Mouse (Mus musculus) MEL (cell line): Measurements from ENCODE around the gene Clec4a2. TPM values are rescaled to one million over a fixed set of nuclear protein-coding genes. Genes with fewer than 3 reads are reported as not detected.

Experiments used
- DNase-seq: peaks from one replicate; pipeline ENCODE4 v3.0.0; 2011; ENCODE audit warnings: low read depth, low spot score
- H3K27ac ChIP-seq: 2 replicates; pipeline ENCODE4 v1.5.1; 2012; ENCODE audit warnings: low read depth, mild to moderate bottlenecking, control low read depth, low read length, moderate library complexity; ENCODE audit not compliant: control insufficient read depth
- H3K27me3 ChIP-seq, 2 experiments: fragments of 150-350 bp in 1 of 2; sonication (generic) in 1 of 2; 2 replicates each; pipeline ENCODE4 v1.6.1; 2012; ENCODE audit warnings: low read length in 2 of 2, mild to moderate bottlenecking in 2 of 2, improper control_type of control experiment in 1 of 2, moderate library complexity in 1 of 2; ENCODE audit not compliant: insufficient read depth in 2 of 2, control insufficient read depth in 1 of 2
- H3K36me3 ChIP-seq, 2 experiments: 2 replicates each; pipeline ENCODE4 v1.6.1; 2012 to 2014; ENCODE audit warnings: low read length in 2 of 2, improper control_type of control experiment in 1 of 2, inconsistent platforms in 1 of 2, mild to moderate bottlenecking in 1 of 2; ENCODE audit not compliant: insufficient read depth in 2 of 2, control insufficient read depth in 1 of 2
- H3K4me1 ChIP-seq, 2 experiments: fragments of 150-350 bp in 1 of 2; sonication (generic) in 1 of 2; 2 replicates each; pipeline ENCODE4 v1.6.1; 2012; ENCODE audit warnings: low read length in 2 of 2, improper control_type of control experiment in 1 of 2, mild to moderate bottlenecking in 1 of 2; ENCODE audit not compliant: insufficient read depth in 2 of 2, control insufficient read depth in 1 of 2
- H3K4me3 ChIP-seq, 2 experiments: fragments of 150-350 bp in 1 of 2; sonication (generic) in 1 of 2; 2 replicates each; pipeline ENCODE4 v1.5.1; 2012; ENCODE audit warnings: low read depth in 2 of 2, low read length in 2 of 2, mild to moderate bottlenecking in 2 of 2, moderate library complexity in 2 of 2, control low read depth in 1 of 2, improper control_type of control experiment in 1 of 2; ENCODE audit not compliant: control insufficient read depth in 1 of 2, insufficient read depth in 1 of 2
- H3K79me2 ChIP-seq: 2 replicates; pipeline ENCODE4 v1.6.1; 2012; ENCODE audit warnings: mild to moderate bottlenecking, low read length, moderate library complexity; ENCODE audit not compliant: control insufficient read depth, poor library complexity, insufficient read depth
- H3K9ac ChIP-seq: 2 replicates; pipeline ENCODE4 v1.6.1; 2012; ENCODE audit warnings: low read depth, mild to moderate bottlenecking, control low read depth, low read length, moderate library complexity; ENCODE audit not compliant: control insufficient read depth, poor library complexity, severe bottlenecking
- H3K9me3 ChIP-seq: fragments of 150-350 bp; sonication (generic); replicated peaks from 2 replicates; pipeline ENCODE4 v1.6.1; 2012; ENCODE audit warnings: mild to moderate bottlenecking, low read length, improper control_type of control experiment, moderate library complexity; ENCODE audit not compliant: insufficient read depth
- BHLHE40 ChIP-seq: IDR thresholded peaks from 2 replicates; pipeline ENCODE4 v1.6.1; 2012; ENCODE audit warnings: low read depth, mild to moderate bottlenecking, inconsistent platforms, low read length, improper control_type of control experiment, borderline replicate concordance
- CHD2 ChIP-seq: IDR thresholded peaks from 2 replicates; pipeline ENCODE4 v1.6.1; 2011; ENCODE audit warnings: low read length, improper control_type of control experiment
- CTCF ChIP-seq, 3 experiments: IDR thresholded peaks in 2 of 3; conservative IDR thresholded peaks in 1 of 3; 2 replicates each; pipeline ENCODE4 v1.5.1; 2011 to 2012; ENCODE audit warnings: low read length in 3 of 3, low read depth in 2 of 3, mild to moderate bottlenecking in 2 of 3, improper control_type of control experiment in 1 of 3, inconsistent platforms in 1 of 3, mixed read lengths in 1 of 3, moderate library complexity in 1 of 3; ENCODE audit not compliant: control insufficient read depth in 1 of 3, insufficient read depth in 1 of 3, poor library complexity in 1 of 3, severe bottlenecking in 1 of 3
- EP300 ChIP-seq, 2 experiments: IDR thresholded peaks; 2 replicates each; pipeline ENCODE4 v1.6.1; 2011; ENCODE audit warnings: improper control_type of control experiment in 2 of 2, low read length in 2 of 2, low read depth in 1 of 2, mild to moderate bottlenecking in 1 of 2
- ETS1 ChIP-seq: IDR thresholded peaks from 2 replicates; pipeline ENCODE4 v1.6.1; 2012; ENCODE audit warnings: low read depth, mild to moderate bottlenecking, inconsistent platforms, low read length, improper control_type of control experiment, moderate library complexity
- GABPA ChIP-seq: IDR thresholded peaks from 2 replicates; pipeline ENCODE4 v1.6.1; 2012; ENCODE audit warnings: low read depth, mild to moderate bottlenecking, inconsistent platforms, low read length, improper control_type of control experiment, moderate library complexity
- GATA1 ChIP-seq: IDR thresholded peaks from 2 replicates; pipeline ENCODE4 v1.6.1; 2011; ENCODE audit warnings: low read depth, low read length, improper control_type of control experiment
- HCFC1 ChIP-seq: IDR thresholded peaks from 2 replicates; pipeline ENCODE4 v1.6.1; 2012; ENCODE audit warnings: low read depth, mild to moderate bottlenecking, inconsistent platforms, low read length, improper control_type of control experiment, moderate library complexity
- JUND ChIP-seq: IDR thresholded peaks from 2 replicates; pipeline ENCODE4 v1.6.1; 2011; ENCODE audit warnings: low read depth, mild to moderate bottlenecking, improper control_type of control experiment, low read length
- KAT2A ChIP-seq: conservative IDR thresholded peaks from 2 replicates; pipeline ENCODE4 v1.6.1; 2012; ENCODE audit warnings: low read depth, low read length, improper control_type of control experiment, inconsistent platforms
- MAFK ChIP-seq: IDR thresholded peaks from 2 replicates; pipeline ENCODE4 v1.6.1; 2011; ENCODE audit warnings: low read depth, mild to moderate bottlenecking, low read length, improper control_type of control experiment, borderline replicate concordance
- MAX ChIP-seq: IDR thresholded peaks from 2 replicates; pipeline ENCODE4 v1.6.1; 2011; ENCODE audit warnings: low read length, improper control_type of control experiment
- MAZ ChIP-seq: IDR thresholded peaks from 2 replicates; pipeline ENCODE4 v1.6.1; 2012; ENCODE audit warnings: low read depth, mild to moderate bottlenecking, inconsistent platforms, low read length, improper control_type of control experiment
- MEF2A ChIP-seq: IDR thresholded peaks from 2 replicates; pipeline ENCODE4 v1.6.1; 2014; ENCODE audit warnings: low read depth, mild to moderate bottlenecking, inconsistent platforms, low read length, improper control_type of control experiment; ENCODE audit not compliant: poor library complexity, insufficient replicate concordance, severe bottlenecking; ENCODE audit errors: extremely low read depth
- MYB ChIP-seq: IDR thresholded peaks from 2 replicates; pipeline ENCODE4 v1.6.1; 2011; ENCODE audit warnings: mild to moderate bottlenecking, low read depth, low read length, improper control_type of control experiment
- POLR2A ChIP-seq, 2 experiments: IDR thresholded peaks; 2 replicates each; pipeline ENCODE4 v1.6.1; 2011 to 2012; ENCODE audit warnings: low read length in 2 of 2, mild to moderate bottlenecking in 2 of 2, control low read depth in 1 of 2, improper control_type of control experiment in 1 of 2, low read depth in 1 of 2, moderate library complexity in 1 of 2; ENCODE audit not compliant: control insufficient read depth in 1 of 2, insufficient read depth in 1 of 2, poor library complexity in 1 of 2
- POLR2AphosphoS2 ChIP-seq: IDR thresholded peaks from 2 replicates; pipeline ENCODE4 v1.6.1; 2011; ENCODE audit warnings: low read length, improper control_type of control experiment
- POLR2AphosphoS5 ChIP-seq: IDR thresholded peaks from 2 replicates; pipeline ENCODE4 v1.6.1; 2012; ENCODE audit warnings: low read depth, borderline replicate concordance, mild to moderate bottlenecking, inconsistent platforms, low read length, moderate library complexity, mixed read lengths
- RAD21 ChIP-seq: IDR thresholded peaks from 2 replicates; pipeline ENCODE4 v1.6.1; 2011; ENCODE audit warnings: mild to moderate bottlenecking, low read depth, low read length, improper control_type of control experiment
- RCOR1 ChIP-seq: IDR thresholded peaks from 2 replicates; pipeline ENCODE4 v1.6.1; 2012; ENCODE audit warnings: low read depth, mild to moderate bottlenecking, inconsistent platforms, low read length, improper control_type of control experiment
- SIN3A ChIP-seq: IDR thresholded peaks from 2 replicates; pipeline ENCODE4 v1.6.1; 2012; ENCODE audit warnings: low read length, improper control_type of control experiment, inconsistent platforms
- TBP ChIP-seq: IDR thresholded peaks from 2 replicates; pipeline ENCODE4 v1.8.0; 2011; ENCODE audit warnings: low read depth, low read length, improper control_type of control experiment
- TCF12 ChIP-seq: IDR thresholded peaks from 2 replicates; pipeline ENCODE4 v1.6.1; 2014; ENCODE audit warnings: low read depth, mild to moderate bottlenecking, inconsistent platforms, low read length, improper control_type of control experiment, moderate library complexity
- UBTF ChIP-seq: IDR thresholded peaks from 2 replicates; pipeline ENCODE4 v1.6.1; 2012; ENCODE audit warnings: low read depth, mild to moderate bottlenecking, inconsistent platforms, low read length, improper control_type of control experiment, moderate library complexity, borderline replicate concordance; ENCODE audit not compliant: insufficient read depth
- ZC3H11A ChIP-seq: IDR thresholded peaks from 2 replicates; pipeline ENCODE4 v1.6.1; 2012; ENCODE audit warnings: low read depth, mild to moderate bottlenecking, inconsistent platforms, low read length, improper control_type of control experiment
- ZKSCAN1 ChIP-seq: IDR thresholded peaks from 2 replicates; pipeline ENCODE4 v1.6.1; 2012; ENCODE audit warnings: low read depth, mild to moderate bottlenecking, inconsistent platforms, low read length, improper control_type of control experiment, moderate library complexity
- ZMIZ1 ChIP-seq: IDR thresholded peaks from 2 replicates; pipeline ENCODE4 v1.6.1; 2012; ENCODE audit warnings: low read depth, mild to moderate bottlenecking, inconsistent platforms, low read length, improper control_type of control experiment, moderate library complexity
- polyA plus RNA-seq, 2 experiments: library from polyadenylated mRNA; stranded (reverse) in 1 of 2; unstranded in 1 of 2; fragments of >175 nt in 1 of 2; fragments of >200 nt in 1 of 2; gene quantifications; 2 replicates each; pipeline versions ENCODE4 v1.2.1 to v1.2.4; 2012; ENCODE audit warnings: low replicate concordance in 2 of 2, low read depth in 1 of 2; ENCODE audit not compliant: insufficient read length in 2 of 2, insufficient read depth in 1 of 2, missing spikeins in 1 of 2
- total RNA-seq: library from RNA; depleted of rRNA; stranded (reverse); fragments of 300-350 nt; gene quantifications from 2 replicates; pipeline ENCODE4 v1.2.3, GENCODE M21; 2012

Clec4a2 gene
- total and polyA plus RNA-seq, 3 experiments: not detected

DNA sequence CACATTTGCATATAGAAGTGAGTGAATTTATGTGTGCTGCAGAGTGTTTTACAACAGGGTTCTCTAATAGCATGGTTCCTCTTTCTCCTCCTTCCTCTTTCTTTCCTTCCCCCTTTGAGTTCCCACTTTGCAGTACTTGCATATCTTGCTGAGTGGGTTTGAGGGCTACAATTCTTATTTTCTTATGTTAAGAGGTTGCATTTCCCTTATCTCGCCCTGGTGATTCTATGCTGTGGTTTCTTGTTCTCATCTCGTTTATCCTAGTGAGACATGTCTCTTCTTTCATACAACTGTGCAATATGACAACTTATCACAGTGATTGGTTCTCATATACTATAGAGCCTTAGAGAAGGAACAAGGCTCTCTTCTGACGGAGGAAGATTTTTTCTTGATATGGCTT lies 17.0 kb downstream of the Clec4a2 start:
- peak; percentile 52; the same call in 1 of the 2 replicates for TF ChIP-seq ETS1
- no peak for TF ChIP-seq MEF2A
- TF ChIP-seq SIN3A: no peak
- peak; percentile 75; the same call in 1 of the 2 replicates for TF ChIP-seq RCOR1
- peak; percentile 86 for TF ChIP-seq GATA1
- peak; percentile 97 for TF ChIP-seq UBTF
- TF ChIP-seq EP300 (IDR thresholded peaks at IDR 0.05; ENCODE audit: low read depth in 1 of 2, low read length in 2 of 2): peak; percentile 65 to 71
- no peak for TF ChIP-seq CTCF (IDR thresholded peaks at IDR 0.05 in 2 of 3, conservative IDR thresholded peaks at IDR 0.05 in 1 of 3; ENCODE audit: control insufficient read depth in 1 of 3, insufficient read depth in 1 of 3, low read depth in 2 of 3, low read length in 3 of 3, poor library complexity in 1 of 3, severe bottlenecking in 1 of 3)
- TF ChIP-seq TBP: peak; percentile 98
- no peak for TF ChIP-seq ZMIZ1
- no peak for TF ChIP-seq BHLHE40
- TF ChIP-seq TCF12: peak; percentile 32; the same call in 1 of the 2 replicates
- TF ChIP-seq KAT2A: no peak
- 0 out of 2 replicates have a peak, but pooled peaks have one; percentile 32 for TF ChIP-seq MAX
- TF ChIP-seq POLR2AphosphoS5: no peak
- TF ChIP-seq POLR2AphosphoS2: no peak
- TF ChIP-seq MYB: no peak
- Histone ChIP-seq H3K9ac (no peak overlapping the region), H3K4me3 (no peak overlapping the region), H3K79me2 (no peaks in the 10 kb centered on the region), H3K9me3 (no peaks in the 10 kb centered on the region), H3K27me3 (peaks cover 0 to 2% of the 10 kb centered on the region in 2 experiments; a peak in 2 of 4 replicates), H3K36me3 (peaks cover 0 to 3% of the 10 kb centered on the region in 2 experiments; a peak in 1 of 4 replicates), H3K27ac (no peak overlapping the region), H3K4me1 (0 out of 4 replicates have a peak, but pooled peaks cover 0 to 2% of the 10 kb centered on the region in 2 experiments)
- peak; percentile 82 for DNase-seq

DNA sequence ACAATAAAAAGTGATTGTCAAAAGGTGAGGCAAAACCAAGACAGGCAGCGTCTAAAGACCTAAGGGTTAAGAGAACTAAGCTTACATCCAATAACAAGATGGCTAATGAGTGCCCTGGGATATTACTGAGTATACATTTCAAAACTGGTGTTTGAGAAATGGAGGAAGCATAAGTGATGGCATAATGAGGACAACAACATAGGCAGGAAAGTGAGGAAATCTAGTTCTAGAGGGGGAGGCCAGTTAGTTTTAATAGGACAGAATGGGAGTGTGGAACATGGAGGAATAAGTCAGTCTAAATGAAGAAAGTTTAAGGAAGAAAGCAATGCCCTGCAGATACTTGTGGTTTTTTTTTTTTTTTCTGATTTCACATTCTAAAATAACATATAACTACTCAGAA lies 20.9 kb downstream of the Clec4a2 start:
- Histone ChIP-seq H3K9ac (no peak overlapping the region), H3K27ac (no peak overlapping the region), H3K79me2 (no peaks in the 10 kb centered on the region), H3K36me3 (peaks cover 0 to 3% of the 10 kb centered on the region in 2 experiments; a peak in 1 of 4 replicates), H3K4me3 (no peak overlapping the region), H3K27me3 (peaks cover 0 to 2% of the 10 kb centered on the region in 2 experiments; a peak in 2 of 4 replicates), H3K9me3 (no peaks in the 10 kb centered on the region), H3K4me1 (0 out of 4 replicates have a peak, but pooled peaks cover 0 to 2% of the 10 kb centered on the region in 2 experiments)
- TF ChIP-seq MAZ (no peak), MEF2A (no peak), RAD21 (no peak), MAFK (no peak), POLR2AphosphoS2 (no peak), HCFC1 (no peak), JUND (no peak), POLR2AphosphoS5 (no peak), RCOR1 (no peak), GABPA (no peak), TCF12 (no peak), CHD2 (no peak), CTCF (IDR thresholded peaks at IDR 0.05 in 2 of 3, conservative IDR thresholded peaks at IDR 0.05 in 1 of 3; ENCODE audit: control insufficient read depth in 1 of 3, insufficient read depth in 1 of 3, low read depth in 2 of 3, low read length in 3 of 3, poor library complexity in 1 of 3, severe bottlenecking in 1 of 3) (no peak), MAX (no peak), POLR2A (IDR thresholded peaks at IDR 0.05; ENCODE audit: control insufficient read depth in 1 of 2, insufficient read depth in 1 of 2, low read depth in 1 of 2, low read length in 2 of 2, poor library complexity in 1 of 2) (no peak), ETS1 (no peak), ZKSCAN1 (no peak), ZC3H11A (no peak)
- no peak for DNase-seq
